Mouse (Mus musculus) neural tube, embryonic 15.5 days (tissue): ENCODE data around the gene Kcnip1. TPM values are rescaled to one million over a fixed set of nuclear protein-coding genes. Genes with fewer than 3 reads are reported as not detected.

Experiments used
- ATAC-seq: fragments of 200-750 bp; cut with Nextera tagmentation; 2 replicates; pipeline ENCODE4 v1.8.0; 2017; ENCODE audit warnings: mild to moderate bottlenecking, moderate TSS enrichment, moderate library complexity; ENCODE audit not compliant: low FRiP score
- H3K27ac ChIP-seq: fragments of 300-500 bp; sonication (generic); replicated peaks from 2 replicates; pipeline ENCODE4 v1.5.1; 2015; ENCODE audit warnings: mild to moderate bottlenecking, inconsistent platforms
- H3K27me3 ChIP-seq: fragments of 300-500 bp; sonication (generic); replicated peaks from 2 replicates; pipeline ENCODE4 v1.6.1; 2015; ENCODE audit warnings: inconsistent platforms
- H3K36me3 ChIP-seq: fragments of 300-500 bp; sonication (generic); 2 replicates; pipeline ENCODE4 v1.6.1; 2015; ENCODE audit warnings: inconsistent platforms
- H3K4me1 ChIP-seq: fragments of 300-500 bp; sonication (generic); 2 replicates; pipeline ENCODE4 v1.6.1; 2015; ENCODE audit warnings: inconsistent platforms
- H3K4me2 ChIP-seq: fragments of 300-500 bp; sonication (generic); 2 replicates; pipeline ENCODE4 v1.6.1; 2015; ENCODE audit warnings: inconsistent platforms, mild to moderate bottlenecking, moderate library complexity
- H3K4me3 ChIP-seq: fragments of 300-500 bp; sonication (generic); replicated peaks from 2 replicates; pipeline ENCODE4 v1.5.1; 2015; ENCODE audit warnings: mild to moderate bottlenecking, inconsistent platforms
- H3K9ac ChIP-seq: fragments of 300-500 bp; sonication (generic); replicated peaks from 2 replicates; pipeline ENCODE4 v1.6.1; 2015; ENCODE audit warnings: mild to moderate bottlenecking, inconsistent platforms
- H3K9me3 ChIP-seq: fragments of 300-500 bp; sonication (generic); replicated peaks from 2 replicates; pipeline ENCODE4 v1.6.1; 2016; ENCODE audit warnings: inconsistent platforms
- WGBS: fragments of 180-500 bp; shearing (Covaris S2); methylation state at CpG from one replicate; pipeline ENCODE4 v1.1.7; 2015; ENCODE audit warnings: mixed read lengths; 5-methylcytosine and 5-hydroxymethylcytosine counted together
- polyA plus RNA-seq: library from polyadenylated mRNA; unstranded; fragments of >200 nt; fragmentation: Nextera tagmentation; extraction: Ambion mirVana; gene quantifications from 2 replicates; pipeline ENCODE4 v1.2.1, GENCODE M21; 2015

Kcnip1 gene
- polyA plus RNA-seq, 1 experiment from 2014 or later = 147 TPM

DNA sequence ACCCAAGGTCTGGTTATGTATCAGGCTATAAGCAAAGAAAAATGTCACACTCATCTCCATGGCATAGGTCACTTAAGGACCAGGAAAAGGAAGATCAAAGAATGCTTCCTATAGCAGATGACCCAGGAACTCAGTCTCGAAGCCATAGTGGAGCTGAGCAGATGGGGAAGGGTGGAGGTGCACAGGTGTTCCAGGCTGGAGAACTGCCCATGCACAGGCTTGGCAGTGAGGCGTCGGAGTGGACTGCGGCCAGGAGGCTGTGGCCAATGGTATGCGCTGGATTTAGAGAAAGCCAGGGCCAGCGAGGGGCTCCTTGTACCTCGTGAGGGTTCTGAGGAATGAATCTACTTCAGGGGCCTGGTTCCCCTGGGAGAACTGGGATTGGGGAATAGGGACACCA, 172.1 kb downstream of the Kcnip1 start:
- H3K27me3 ChIP-seq = no peaks in the 10 kb centered on the region
- H3K9ac ChIP-seq = no peak overlapping the region
- no peak for ATAC-seq
- H3K4me2 ChIP-seq = no peak overlapping the region
- H3K4me1 ChIP-seq = peaks cover 26% of the 10 kb centered on the region
- H3K9me3 ChIP-seq = no peaks in the 10 kb centered on the region
- no peak overlapping the region for H3K27ac ChIP-seq
- no peaks in the 10 kb centered on the region for H3K36me3 ChIP-seq
- WGBS = 84% methylated on average over 7 of the region's 7 CpGs
- no peak overlapping the region for H3K4me3 ChIP-seq

DNA sequence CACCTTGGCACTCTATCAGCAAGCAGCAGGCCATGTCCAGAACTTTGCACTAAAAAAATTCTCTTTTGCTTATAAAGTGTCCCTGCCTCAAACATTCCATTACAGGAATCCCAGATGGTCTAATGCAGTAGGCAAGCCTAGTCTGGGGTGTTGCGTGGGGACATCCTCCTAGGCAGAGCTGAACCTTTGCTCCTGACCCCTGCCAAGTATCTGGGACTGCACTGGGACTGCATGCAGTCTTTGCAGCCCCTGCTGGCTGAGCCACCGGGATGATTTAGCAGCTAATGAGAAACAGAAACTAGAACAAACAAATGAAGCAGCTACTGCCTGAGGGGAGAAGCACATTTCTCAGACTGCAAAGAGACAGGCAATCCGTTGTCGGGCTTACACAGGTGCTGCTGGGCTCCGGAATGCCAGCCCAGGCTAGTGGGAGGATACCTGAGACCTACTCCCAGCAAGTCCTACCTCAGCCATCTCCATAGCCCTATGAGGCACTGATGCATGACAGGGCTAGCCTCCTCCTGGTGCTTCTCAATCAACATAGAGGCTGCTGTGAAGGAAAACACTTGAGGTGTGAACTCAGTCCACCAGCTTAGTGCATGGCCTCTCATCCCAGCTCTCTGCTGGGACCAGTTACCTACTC, 174.0 kb downstream of the Kcnip1 start:
- 44% methylated on average over 5 of the region's 5 CpGs for whole genome bisulfite sequencing
- no peaks in the 10 kb centered on the region for H3K9me3 ChIP-seq
- H3K4me1 ChIP-seq = peaks cover 13% of the 10 kb centered on the region
- H3K36me3 ChIP-seq = no peaks in the 10 kb centered on the region
- no peaks in the 10 kb centered on the region for H3K27me3 ChIP-seq
- H3K27ac ChIP-seq = no peak overlapping the region
- ATAC-seq = no peak
- H3K4me2 ChIP-seq = no peak overlapping the region
- H3K9ac ChIP-seq = no peak overlapping the region
- H3K4me3 ChIP-seq = no peak overlapping the region

DNA sequence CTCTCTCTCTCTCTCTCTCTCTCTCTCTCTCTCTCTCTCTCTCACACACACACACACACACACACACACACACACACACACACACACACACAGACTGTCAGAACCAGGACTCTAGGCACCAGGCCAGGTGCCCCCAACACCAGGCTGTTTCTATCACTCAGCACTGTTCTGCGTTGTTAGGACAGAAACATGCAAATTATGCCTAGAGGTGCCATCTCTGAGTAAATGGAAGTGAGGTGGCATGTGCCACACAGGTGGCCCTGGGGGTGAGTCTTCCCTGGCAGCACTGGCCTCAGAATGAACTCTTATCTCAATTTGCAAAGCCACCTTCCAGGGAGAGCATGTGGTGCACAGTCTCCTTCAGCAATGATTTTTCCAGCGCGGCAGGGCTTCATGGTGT, 176.9 kb downstream of the Kcnip1 start:
- ATAC-seq = 0 out of 2 replicates have a peak, but pooled peaks have one; percentile 5
- Histone ChIP-seq H3K9ac (no peak overlapping the region), H3K27ac (no peak overlapping the region), H3K9me3 (no peaks in the 10 kb centered on the region), H3K27me3 (no peaks in the 10 kb centered on the region), H3K4me1 (peaks cover 13% of the 10 kb centered on the region), H3K4me2 (no peak overlapping the region), H3K36me3 (no peaks in the 10 kb centered on the region), H3K4me3 (no peak overlapping the region)
- 48% methylated on average over 3 of the region's 3 CpGs for WGBS

- Histone ChIP-seq H3K36me3 (no peaks in the 10 kb centered on the region), H3K4me1 (no peaks in the 10 kb centered on the region), H3K4me2 (no peak overlapping the region), H3K9me3 (no peaks in the 10 kb centered on the region), H3K27me3 (no peaks in the 10 kb centered on the region), H3K4me3 (no peak overlapping the region), H3K27ac (no peak overlapping the region), H3K9ac (no peak overlapping the region)
- ATAC-seq = no peak
- WGBS = 54% methylated on average over 7 of the region's 7 CpGs
Measured at GRCm38 (mm10) chr11:33810105-33810504, 182.8 kb downstream of the Kcnip1 start.

DNA sequence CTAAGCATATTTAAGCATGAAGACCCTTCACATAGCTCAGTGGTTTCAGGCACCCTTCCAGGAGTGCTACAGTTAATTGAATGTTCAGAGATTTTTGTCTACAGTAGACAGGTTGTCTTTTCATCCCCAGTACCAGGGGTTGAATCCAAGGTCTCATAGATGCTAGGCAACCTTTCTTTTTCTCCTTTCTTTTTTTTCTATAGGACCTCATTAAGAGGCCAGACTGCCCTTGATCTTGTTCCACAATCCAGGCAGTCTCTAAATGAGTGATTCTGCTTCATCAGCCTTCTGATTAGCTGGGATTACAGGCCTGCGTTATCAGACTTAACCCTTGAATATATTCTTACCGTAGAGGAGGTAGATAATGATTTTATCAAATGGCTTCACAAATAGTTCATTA, 189.9 kb downstream of the Kcnip1 start:
- ATAC-seq = no peak
- H3K9me3 ChIP-seq = no peaks in the 10 kb centered on the region
- no peak overlapping the region for H3K27ac ChIP-seq
- no peaks in the 10 kb centered on the region for H3K36me3 ChIP-seq
- no peak overlapping the region for H3K4me3 ChIP-seq
- peaks cover 11% of the 10 kb centered on the region for H3K4me1 ChIP-seq
- no peak overlapping the region for H3K9ac ChIP-seq
- H3K4me2 ChIP-seq = no peak overlapping the region
- H3K27me3 ChIP-seq = no peaks in the 10 kb centered on the region
- 61% methylated on average over 2 of the region's 2 CpGs for WGBS

GRCm38 (mm10) chr11:33800436-33801088, 192.4 kb downstream of the Kcnip1 start:
- 67% methylated on average over 10 of the region's 10 CpGs for WGBS
- no peaks in the 10 kb centered on the region for H3K9me3 ChIP-seq
- ATAC-seq = no peak
- no peak overlapping the region for H3K9ac ChIP-seq
- no peaks in the 10 kb centered on the region for H3K27me3 ChIP-seq
- H3K27ac ChIP-seq = no peak overlapping the region
- no peaks in the 10 kb centered on the region for H3K36me3 ChIP-seq
- H3K4me1 ChIP-seq = peaks cover 14% of the 10 kb centered on the region
- H3K4me2 ChIP-seq = no peak overlapping the region
- no peak overlapping the region for H3K4me3 ChIP-seq

DNA sequence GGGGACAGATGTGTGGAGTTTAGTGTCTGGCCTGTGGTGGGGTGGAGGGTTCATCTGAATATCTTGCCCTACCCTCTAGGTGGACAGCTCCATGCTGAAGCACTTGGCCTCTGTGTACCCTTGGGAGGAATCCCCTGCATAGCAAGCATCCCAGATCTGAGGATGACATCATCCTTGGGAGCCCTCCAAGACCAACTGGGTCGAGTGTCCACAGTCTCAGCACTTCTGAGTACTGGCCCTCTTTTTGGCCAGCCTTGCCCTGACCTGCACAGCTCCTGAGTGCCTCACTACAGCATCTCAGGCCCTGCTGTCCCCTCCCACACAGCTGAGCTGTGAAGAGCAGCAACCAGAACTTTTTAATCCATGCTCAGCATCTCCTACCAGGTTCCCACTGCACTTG, 193.0 kb downstream of the Kcnip1 start:
- no peak overlapping the region for H3K9ac ChIP-seq
- H3K9me3 ChIP-seq = no peaks in the 10 kb centered on the region
- H3K4me2 ChIP-seq = no peak overlapping the region
- no peak overlapping the region for H3K27ac ChIP-seq
- H3K4me3 ChIP-seq = no peak overlapping the region
- 61% methylated on average over 1 of the region's 1 CpGs for WGBS
- ATAC-seq = no peak
- H3K36me3 ChIP-seq = no peaks in the 10 kb centered on the region
- H3K27me3 ChIP-seq = no peaks in the 10 kb centered on the region
- H3K4me1 ChIP-seq = peaks cover 14% of the 10 kb centered on the region

GRCm38 (mm10) chr11:33798094-33798648, 194.8 kb downstream of the Kcnip1 start:
- peak; percentile 48 for ATAC-seq
- WGBS = 51% methylated on average over 12 of the region's 12 CpGs
- H3K9ac ChIP-seq = no peak overlapping the region; the same call in 1 of the 2 replicates

GRCm38 (mm10) chr11:33787362-33787761, 205.6 kb downstream of the Kcnip1 start:
- Histone ChIP-seq H3K27me3 (no peaks in the 10 kb centered on the region), H3K4me1 (peaks cover 15% of the 10 kb centered on the region), H3K27ac (no peak overlapping the region), H3K9ac (no peak overlapping the region), H3K4me3 (no peak overlapping the region), H3K9me3 (no peaks in the 10 kb centered on the region), H3K36me3 (no peaks in the 10 kb centered on the region), H3K4me2 (no peak overlapping the region)
- 50% methylated on average over 5 of the region's 5 CpGs for WGBS
- ATAC-seq = no peak

More at GRCm38 (mm10) chr11:33798094-33798648, 194.8 kb downstream of the Kcnip1 start:
- Histone ChIP-seq H3K27me3 (no peaks in the 10 kb centered on the region), H3K27ac (peak overlapping the region; percentile 56), H3K4me2 (no peak overlapping the region), H3K4me3 (no peak overlapping the region), H3K9me3 (no peaks in the 10 kb centered on the region), H3K36me3 (no peaks in the 10 kb centered on the region), H3K4me1 (peaks cover 14% of the 10 kb centered on the region)

GRCm38 (mm10) chr11:33786572-33786971, 206.4 kb downstream of the Kcnip1 start:
- H3K4me2 ChIP-seq = no peak overlapping the region
- no peaks in the 10 kb centered on the region for H3K9me3 ChIP-seq
- no peak overlapping the region for H3K4me3 ChIP-seq
- no peak overlapping the region for H3K27ac ChIP-seq
- H3K36me3 ChIP-seq = no peaks in the 10 kb centered on the region
- no peaks in the 10 kb centered on the region for H3K27me3 ChIP-seq
- 34% methylated on average over 4 of the region's 4 CpGs for WGBS
- ATAC-seq = no peak
- no peak overlapping the region for H3K9ac ChIP-seq
- H3K4me1 ChIP-seq = peaks cover 18% of the 10 kb centered on the region

- no peak for ATAC-seq
- peaks cover 41% of the 10 kb centered on the region for H3K4me1 ChIP-seq
- no peaks in the 10 kb centered on the region for H3K36me3 ChIP-seq
- peak overlapping the region; percentile 34; the same call in 1 of the 2 replicates for H3K27ac ChIP-seq
- H3K4me2 ChIP-seq = no peak overlapping the region
- H3K9me3 ChIP-seq = no peaks in the 10 kb centered on the region
- no peak overlapping the region for H3K4me3 ChIP-seq
- H3K27me3 ChIP-seq = no peaks in the 10 kb centered on the region
- H3K9ac ChIP-seq = no peak overlapping the region
- 26% methylated on average over 10 of the region's 10 CpGs for WGBS
Measured at GRCm38 (mm10) chr11:33781561-33781971, 211.4 kb downstream of the Kcnip1 start.

- Histone ChIP-seq H3K4me1 (peaks cover 36% of the 10 kb centered on the region), H3K9me3 (no peaks in the 10 kb centered on the region), H3K4me3 (no peak overlapping the region), H3K4me2 (no peak overlapping the region), H3K9ac (no peak overlapping the region), H3K36me3 (no peaks in the 10 kb centered on the region), H3K27ac (no peak overlapping the region), H3K27me3 (no peaks in the 10 kb centered on the region)
- ATAC-seq = 0 out of 2 replicates have a peak, but pooled peaks have one; percentile 28
- WGBS = 52% methylated on average over 4 of the region's 4 CpGs
Measured at GRCm38 (mm10) chr11:33780263-33780662, 212.7 kb downstream of the Kcnip1 start.
